Mouse (Mus musculus) intestine, postnatal 0 days (tissue): ENCODE data around the gene Taf1c. TPM values are rescaled to one million over a fixed set of nuclear protein-coding genes. Genes with fewer than 3 reads are reported as not detected.
A peak's percentile ranks its signal among the peaks of the same experiment; 100 is the strongest.

ENCODE experiments used
- ATAC-seq: fragments of 200-750 bp; cut with Nextera tagmentation; 2 replicates; pipeline ENCODE4 v1.8.0; 2017; ENCODE audit warnings: mild to moderate bottlenecking, moderate TSS enrichment, moderate library complexity
- H3K27ac ChIP-seq: fragments of 300-500 bp; sonication (generic); 2 replicates; pipeline ENCODE4 v1.5.1; 2014; ENCODE audit warnings: mild to moderate bottlenecking, low read depth, low read length, moderate library complexity
- H3K27me3 ChIP-seq: fragments of 300-500 bp; sonication (generic); replicated peaks from 2 replicates; pipeline ENCODE4 v1.6.1; 2014; ENCODE audit warnings: low read length, mixed read lengths; ENCODE audit not compliant: control insufficient read depth, insufficient read depth
- H3K36me3 ChIP-seq: fragments of 300-500 bp; sonication (generic); 2 replicates; pipeline ENCODE4 v1.6.1; 2014; ENCODE audit warnings: mild to moderate bottlenecking, moderate library complexity; ENCODE audit not compliant: control insufficient read depth, insufficient read depth
- H3K4me1 ChIP-seq: fragments of 300-500 bp; sonication (generic); replicated peaks from 2 replicates; pipeline ENCODE4 v1.6.1; 2014; ENCODE audit warnings: antibody characterized with exemption, low read length, mixed read lengths; ENCODE audit not compliant: control insufficient read depth, insufficient read depth
- H3K4me2 ChIP-seq: fragments of 300-500 bp; sonication (generic); replicated peaks from 2 replicates; pipeline ENCODE4 v1.6.1; 2014; ENCODE audit warnings: low read depth, mild to moderate bottlenecking, moderate library complexity
- H3K4me3 ChIP-seq: fragments of 300-500 bp; sonication (generic); 2 replicates; pipeline ENCODE4 v1.5.1; 2014; ENCODE audit warnings: low read depth, low read length
- H3K9ac ChIP-seq: fragments of 300-500 bp; sonication (generic); 2 replicates; pipeline ENCODE4 v1.6.1; 2014; ENCODE audit warnings: mild to moderate bottlenecking, low read depth, low read length
- H3K9me3 ChIP-seq: fragments of 300-500 bp; sonication (generic); 2 replicates; pipeline ENCODE4 v1.6.1; 2016; ENCODE audit warnings: mixed run types; ENCODE audit not compliant: control insufficient read depth
- CTCF ChIP-seq: sonication (generic); IDR thresholded peaks from 2 replicates; pipeline ENCODE4 v1.5.1; 2016; ENCODE audit warnings: low read depth, mild to moderate bottlenecking, control low read depth, antibody characterized with exemption, moderate library complexity
- WGBS: fragments of 180-500 bp; shearing (Covaris S2); extraction: QIAGEN DNeasy Blood & Tissue Kit; methylation state at CpG from one replicate; pipeline ENCODE4 v1.1.7; 2014; 5-methylcytosine and 5-hydroxymethylcytosine counted together
- polyA plus RNA-seq: library from polyadenylated mRNA; unstranded; fragments of >200 nt; fragmentation: Nextera tagmentation; extraction: Ambion mirVana; gene quantifications from 2 replicates; pipeline ENCODE4 v1.2.1, GENCODE M21; 2015

Gene Taf1c
- polyA plus RNA-seq, 1 experiment from 2014 or later, result 5.0 TPM

DNA sequence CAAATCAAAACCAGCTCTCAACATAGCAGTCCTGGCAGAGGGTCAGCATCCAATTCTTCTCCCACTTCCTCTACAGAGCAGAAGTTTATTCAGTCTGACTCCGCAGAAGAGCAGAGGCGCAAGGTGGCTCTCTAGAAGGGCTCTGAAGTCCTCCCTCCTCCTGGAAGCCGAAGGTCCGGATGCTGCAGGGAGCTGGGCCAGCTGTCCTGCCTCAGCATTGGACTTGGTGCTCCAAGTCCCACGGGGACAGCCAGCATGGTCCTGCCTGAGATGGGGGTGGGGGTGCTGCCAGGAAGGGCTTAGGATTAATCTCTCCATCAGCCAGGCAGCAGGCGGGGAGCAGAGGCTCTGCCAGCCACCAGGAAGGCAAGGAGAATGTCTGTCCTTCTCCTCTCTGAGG is 30.4 kb upstream of the Taf1c start, which contains the start of gene Kcng4:
Gene Kcng4, minus strand, starts transcription at position 303 of the 400 bp plus-strand sequence.
- H3K36me3 ChIP-seq, result no peaks in the 10 kb centered on the region
- no peaks in the 10 kb centered on the region for H3K9me3 ChIP-seq
- H3K27me3 ChIP-seq, result peaks cover 10% of the 10 kb centered on the region; the same call in 1 of the 2 replicates
- H3K4me1 ChIP-seq, result no peaks in the 10 kb centered on the region
- WGBS, result 35% methylated on average over 6 of the region's 6 CpGs
- no peak for TF ChIP-seq CTCF
- H3K4me2 ChIP-seq, result 0 out of 2 replicates have a peak within 1 kb of the TSS, but pooled peaks have one; percentile 17
- no peak within 1 kb of the TSS for H3K9ac ChIP-seq
- ATAC-seq, result no peak
- no peak within 1 kb of the TSS for H3K4me3 ChIP-seq
- H3K27ac ChIP-seq, result no peak within 1 kb of the TSS

DNA sequence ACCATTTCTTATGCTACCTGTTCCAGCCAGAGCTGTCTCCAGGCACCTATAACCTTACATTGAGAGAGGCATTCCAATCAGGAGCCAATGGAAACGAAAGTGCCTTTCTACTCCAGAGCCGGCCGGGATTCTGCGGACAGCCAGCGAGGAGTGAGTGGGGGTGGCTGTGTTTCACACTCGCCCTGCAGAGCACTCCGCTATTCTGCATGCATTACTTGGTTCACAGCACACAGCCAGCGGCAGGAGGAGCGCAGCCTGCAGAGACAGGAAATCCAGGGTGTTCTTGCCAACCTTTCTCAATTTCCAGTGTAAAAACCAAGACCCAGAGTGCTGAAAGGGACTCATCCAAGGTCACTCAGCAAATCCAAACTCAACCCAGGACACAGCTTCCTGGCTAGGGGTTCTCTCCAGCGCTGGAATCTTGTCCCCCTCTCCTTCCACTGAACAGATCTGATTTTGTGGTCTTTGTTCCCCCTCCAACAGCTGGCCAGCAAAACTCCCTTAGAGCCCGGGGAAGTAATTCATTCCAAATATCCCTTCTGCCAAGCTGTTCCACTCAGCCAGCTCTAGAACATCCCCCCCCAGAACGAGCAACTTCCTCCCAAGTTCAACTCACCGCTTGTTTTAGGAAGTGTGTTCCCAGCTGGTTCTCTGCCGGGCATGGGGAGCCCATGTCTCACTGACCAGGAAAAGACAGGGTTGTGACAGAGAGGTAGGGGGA is 29.8 kb upstream of the Taf1c start:
- no peak for TF ChIP-seq CTCF
- Histone ChIP-seq H3K9me3 (no peaks in the 10 kb centered on the region), H3K27me3 (peaks cover 10% of the 10 kb centered on the region; the same call in 1 of the 2 replicates), H3K9ac (no peak overlapping the region), H3K4me1 (no peaks in the 10 kb centered on the region), H3K36me3 (no peaks in the 10 kb centered on the region), H3K4me3 (no peak overlapping the region), H3K27ac (no peak overlapping the region), H3K4me2 (0 out of 2 replicates have a peak overlapping the region, but pooled peaks have one; percentile 17)
- ATAC-seq, result no peak
- WGBS, result 57% methylated on average over 14 of the region's 14 CpGs

DNA sequence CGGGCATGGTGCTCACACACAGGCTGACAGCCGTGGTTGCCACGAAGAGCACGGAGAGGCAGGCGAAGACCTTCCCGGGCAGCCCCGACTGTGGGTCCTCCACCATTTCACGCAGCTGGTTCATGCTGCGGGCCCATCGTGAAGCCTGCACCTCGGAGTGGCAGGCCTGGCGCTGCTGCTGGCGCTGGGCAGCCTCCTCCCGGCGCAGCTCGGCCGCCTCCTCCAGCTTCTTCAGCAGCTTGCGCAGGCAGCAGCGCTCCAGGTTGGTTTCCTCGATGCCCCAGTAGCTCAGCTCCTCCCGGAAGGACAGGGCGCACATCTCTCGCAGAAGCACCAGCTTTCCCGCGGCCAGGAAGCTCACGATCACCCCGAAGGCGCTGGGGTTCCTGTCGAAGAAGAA is 27.9 kb upstream of the Taf1c start:
- no peak for TF ChIP-seq CTCF
- Histone ChIP-seq H3K4me3 (no peak overlapping the region), H3K9me3 (no peaks in the 10 kb centered on the region), H3K4me2 (no peak overlapping the region), H3K27me3 (peaks cover 10% of the 10 kb centered on the region; the same call in 1 of the 2 replicates), H3K27ac (no peak overlapping the region), H3K36me3 (no peaks in the 10 kb centered on the region), H3K4me1 (no peaks in the 10 kb centered on the region; the same call in 1 of the 2 replicates), H3K9ac (no peak overlapping the region)
- ATAC-seq, result no peak
- 59% methylated on average over 29 of the region's 29 CpGs for WGBS

DNA sequence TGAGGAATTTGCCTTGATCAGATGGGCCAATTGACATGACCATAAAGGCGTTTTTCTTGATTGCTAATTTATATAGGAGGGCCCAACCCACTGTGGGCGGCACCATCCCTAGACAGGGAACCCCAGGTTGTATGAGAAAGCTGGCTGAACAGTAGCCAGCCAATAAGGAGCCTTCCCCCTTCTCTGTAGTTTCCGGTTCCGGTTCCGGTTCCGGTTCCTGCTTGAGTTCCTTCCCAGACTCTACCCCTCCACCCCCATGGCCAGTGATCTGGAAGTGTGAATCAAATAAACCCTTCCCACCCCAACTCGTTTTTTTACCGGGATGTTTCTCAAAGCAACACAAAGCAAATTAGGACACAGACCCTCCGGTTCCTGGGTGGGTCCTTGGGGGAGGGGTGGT is 27.2 kb upstream of the Taf1c start:
- peaks cover 2% of the 10 kb centered on the region; the same call in 1 of the 2 replicates for H3K4me1 ChIP-seq
- H3K9me3 ChIP-seq, result no peaks in the 10 kb centered on the region
- ATAC-seq, result no peak
- WGBS, result 80% methylated on average over 9 of the region's 9 CpGs
- H3K36me3 ChIP-seq, result no peaks in the 10 kb centered on the region
- H3K4me2 ChIP-seq, result no peak overlapping the region
- H3K9ac ChIP-seq, result no peak overlapping the region
- no peak overlapping the region for H3K27ac ChIP-seq
- H3K27me3 ChIP-seq, result peaks cover 10% of the 10 kb centered on the region; the same call in 1 of the 2 replicates
- no peak for TF ChIP-seq CTCF
- H3K4me3 ChIP-seq, result no peak overlapping the region

DNA sequence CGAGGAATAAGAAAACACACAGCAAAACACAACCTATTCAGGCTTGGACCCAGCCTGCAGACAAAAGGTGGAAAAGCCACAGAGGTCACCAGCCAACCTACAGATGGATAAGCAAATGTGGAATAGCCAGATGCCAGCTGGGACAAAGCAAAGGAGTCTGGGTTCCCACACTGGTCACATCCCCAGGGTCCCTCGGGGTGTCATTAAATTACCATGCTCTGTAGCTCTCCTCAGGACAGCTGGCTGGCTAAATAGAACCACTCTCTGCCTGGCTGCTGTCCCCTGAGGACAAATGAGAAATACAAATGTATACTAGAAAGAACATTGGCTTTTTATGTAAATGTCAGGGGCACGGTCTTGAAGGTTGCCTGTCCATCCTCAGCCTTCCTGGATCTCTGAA is 25.8 kb upstream of the Taf1c start:
- Histone ChIP-seq H3K4me2 (no peak overlapping the region), H3K9ac (no peak overlapping the region), H3K36me3 (no peaks in the 10 kb centered on the region), H3K4me1 (peaks cover 4% of the 10 kb centered on the region; the same call in 1 of the 2 replicates), H3K27ac (no peak overlapping the region), H3K27me3 (peaks cover 10% of the 10 kb centered on the region; the same call in 1 of the 2 replicates), H3K4me3 (no peak overlapping the region), H3K9me3 (no peaks in the 10 kb centered on the region)
- TF ChIP-seq CTCF, result no peak
- ATAC-seq, result no peak
- WGBS, result 50% methylated on average over 3 of the region's 3 CpGs

DNA sequence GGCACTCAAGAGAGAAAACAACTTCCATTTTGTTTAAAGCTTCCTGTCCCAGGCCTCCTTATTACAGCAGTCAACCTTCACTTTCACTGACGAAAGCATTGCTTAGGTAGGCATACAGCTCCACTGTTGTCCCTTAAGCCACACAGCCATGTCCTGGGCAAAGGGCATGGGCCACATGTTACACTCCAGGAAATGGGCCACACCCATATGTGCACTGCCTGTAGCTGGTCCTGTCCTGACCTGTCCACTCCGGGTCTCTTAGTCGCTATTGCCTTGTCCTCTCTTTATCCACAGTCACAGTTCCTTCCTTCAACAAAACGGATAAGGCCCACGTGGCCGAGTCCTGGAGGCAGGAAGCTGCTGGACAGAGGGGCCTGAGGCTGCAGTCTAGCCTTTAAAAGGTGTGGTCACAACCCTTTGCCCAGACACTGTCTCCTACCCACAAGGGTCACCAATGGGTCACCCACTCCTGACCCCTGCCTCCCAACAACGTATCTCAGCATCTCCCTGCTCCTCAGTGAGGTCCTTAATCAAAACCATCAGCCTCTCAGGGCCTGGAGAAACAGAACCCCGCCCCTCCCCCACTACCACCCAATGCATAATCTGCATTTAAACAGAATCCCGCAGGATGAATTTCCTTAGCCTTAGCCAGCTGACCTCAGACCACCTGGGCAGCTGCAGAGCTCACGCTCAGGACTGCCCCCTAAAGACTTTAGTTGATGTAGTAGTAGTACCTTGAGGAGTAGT is 22.8 kb upstream of the Taf1c start:
- H3K27me3 ChIP-seq, result no peaks in the 10 kb centered on the region
- no peak overlapping the region for H3K4me3 ChIP-seq
- no peaks in the 10 kb centered on the region for H3K9me3 ChIP-seq
- H3K4me1 ChIP-seq, result peaks cover 4% of the 10 kb centered on the region; the same call in 1 of the 2 replicates
- no peak overlapping the region for H3K27ac ChIP-seq
- TF ChIP-seq CTCF, result no peak; the same call in 1 of the 2 replicates
- WGBS, result 28% methylated on average over 10 of the region's 10 CpGs
- H3K4me2 ChIP-seq, result no peak overlapping the region
- H3K9ac ChIP-seq, result no peak overlapping the region
- H3K36me3 ChIP-seq, result no peaks in the 10 kb centered on the region
- ATAC-seq, result peak; percentile 92
